Mouse (Mus musculus) hindbrain, postnatal 0 days (tissue): ENCODE data around the gene Foxf1. TPM values are rescaled to one million over a fixed set of nuclear protein-coding genes. Genes with fewer than 3 reads are reported as not detected.

ENCODE experiments used
- ATAC-seq: fragments of 200-750 bp; cut with Nextera tagmentation; 2 replicates; pipeline ENCODE4 v1.8.0; 2017; ENCODE audit warnings: mild to moderate bottlenecking, moderate TSS enrichment, moderate library complexity
- DNase-seq: peaks from one replicate; pipeline ENCODE4 v3.0.0-alpha.2; 2015; ENCODE audit warnings: low spot score
- H3K27ac ChIP-seq: fragments of 300-500 bp; sonication (generic); 2 replicates; pipeline ENCODE4 v1.5.1; 2014; ENCODE audit warnings: mild to moderate bottlenecking
- H3K27me3 ChIP-seq: fragments of 300-500 bp; sonication (generic); 2 replicates; pipeline ENCODE4 v1.6.1; 2014; ENCODE audit warnings: low read length, mixed read lengths; ENCODE audit not compliant: insufficient read depth
- H3K36me3 ChIP-seq: fragments of 300-500 bp; sonication (generic); 2 replicates; pipeline ENCODE4 v1.6.1; 2014; ENCODE audit warnings: low read length, mixed read lengths; ENCODE audit not compliant: insufficient read depth
- H3K4me1 ChIP-seq: fragments of 300-500 bp; sonication (generic); 2 replicates; pipeline ENCODE4 v1.6.1; 2014; ENCODE audit warnings: antibody characterized with exemption, low read length, mixed read lengths; ENCODE audit not compliant: insufficient read depth
- H3K4me2 ChIP-seq: fragments of 300-500 bp; sonication (generic); 2 replicates; pipeline ENCODE4 v1.6.1; 2014; ENCODE audit warnings: low read depth, mild to moderate bottlenecking, low read length, moderate library complexity, mixed read lengths
- H3K4me3 ChIP-seq: fragments of 300-500 bp; sonication (generic); 2 replicates; pipeline ENCODE4 v1.5.1; 2014; ENCODE audit warnings: low read length
- H3K9ac ChIP-seq: fragments of 300-500 bp; sonication (generic); replicated peaks from 2 replicates; pipeline ENCODE4 v1.6.1; 2014; ENCODE audit warnings: mild to moderate bottlenecking, low read length, moderate library complexity, mixed read lengths
- H3K9me3 ChIP-seq: fragments of 300-500 bp; sonication (generic); 2 replicates; pipeline ENCODE4 v1.6.1; 2016; ENCODE audit warnings: low read length, mixed read lengths
- CTCF ChIP-seq: IDR thresholded peaks from 2 replicates; pipeline ENCODE4 v1.5.1; 2016; ENCODE audit warnings: antibody characterized with exemption, control low read depth, low read depth
- WGBS: fragments of 180-500 bp; shearing (Covaris S2); extraction: QIAGEN DNeasy Blood & Tissue Kit; methylation state at CpG from one replicate; pipeline ENCODE4 v1.1.7; 2014; 5-methylcytosine and 5-hydroxymethylcytosine counted together
- polyA plus RNA-seq: library from polyadenylated mRNA; unstranded; fragments of >200 nt; fragmentation: Nextera tagmentation; extraction: Ambion mirVana; gene quantifications from 2 replicates; pipeline ENCODE4 v1.2.1, GENCODE M21; 2015
- total RNA-seq: library from RNA; depleted of rRNA; stranded (reverse); fragments of >200 nt; gene quantifications from 2 replicates; pipeline ENCODE4 v1.2.3, GENCODE M21; 2014

The Foxf1 gene
- total and polyA plus RNA-seq, 2 experiments from 2014 or later = 1.4 to 1.9 TPM

- Histone ChIP-seq H3K4me2 (no peak overlapping the region), H3K36me3 (no peaks in the 10 kb centered on the region), H3K4me3 (peak overlapping the region; percentile 2; the same call in 1 of the 2 replicates), H3K9ac (no peak overlapping the region), H3K4me1 (no peaks in the 10 kb centered on the region), H3K9me3 (no peaks in the 10 kb centered on the region), H3K27ac (no peak overlapping the region), H3K27me3 (peaks cover 94% of the 10 kb centered on the region)
- WGBS = 4% methylated on average over 18 of the region's 18 CpGs
- TF ChIP-seq CTCF = no peak
- DNase-seq = no peak
- ATAC-seq = no peak
These were observed 34.6 kb downstream of the Foxf1 start for GRCm38 (mm10) chr8:121118634-121119420.

- Histone ChIP-seq H3K27ac (0 out of 2 replicates have a peak overlapping the region, but pooled peaks have one; percentile 11), H3K4me1 (no peaks in the 10 kb centered on the region), H3K4me2 (no peak overlapping the region), H3K4me3 (no peak overlapping the region), H3K36me3 (no peaks in the 10 kb centered on the region), H3K27me3 (peaks cover 93% of the 10 kb centered on the region), H3K9me3 (no peaks in the 10 kb centered on the region), H3K9ac (no peak overlapping the region)
- WGBS = 9% methylated on average over 12 of the region's 12 CpGs
- DNase-seq (no peak), ATAC-seq (no peak)
- no peak for TF ChIP-seq CTCF
These were observed 35.7 kb downstream of the Foxf1 start for GRCm38 (mm10) chr8:121119635-121120455.

- Histone ChIP-seq H3K9ac (no peak overlapping the region), H3K4me2 (0 out of 2 replicates have a peak overlapping the region, but pooled peaks have one; percentile 3), H3K27ac (0 out of 2 replicates have a peak overlapping the region, but pooled peaks have one; percentile 11), H3K4me3 (peak overlapping the region; percentile 4; the same call in 1 of the 2 replicates), H3K36me3 (no peaks in the 10 kb centered on the region), H3K4me1 (no peaks in the 10 kb centered on the region), H3K27me3 (peaks cover 93% of the 10 kb centered on the region), H3K9me3 (no peaks in the 10 kb centered on the region)
- WGBS = 8% methylated on average over 17 of the region's 17 CpGs
- no peak for TF ChIP-seq CTCF
- DNase-seq (no peak), ATAC-seq (no peak)
These were observed 36.6 kb downstream of the Foxf1 start for GRCm38 (mm10) chr8:121120456-121121419.

- Histone ChIP-seq H3K4me3 (no peak overlapping the region), H3K4me1 (no peaks in the 10 kb centered on the region), H3K9me3 (no peaks in the 10 kb centered on the region), H3K27me3 (peaks cover 94% of the 10 kb centered on the region), H3K27ac (no peak overlapping the region), H3K4me2 (no peak overlapping the region), H3K36me3 (no peaks in the 10 kb centered on the region), H3K9ac (no peak overlapping the region)
- DNase-seq = no peak
- TF ChIP-seq CTCF = no peak
- ATAC-seq = no peak
- 11% methylated on average over 8 of the region's 8 CpGs for WGBS
These were observed 37.5 kb downstream of the Foxf1 start for GRCm38 (mm10) chr8:121121704-121122103.

- DNase-seq (no peak), ATAC-seq (no peak)
- no peak overlapping the region for H3K27ac ChIP-seq
- 9% methylated on average over 7 of the region's 7 CpGs for WGBS
- H3K9ac ChIP-seq = no peak overlapping the region
- H3K4me1 ChIP-seq = no peaks in the 10 kb centered on the region
- H3K27me3 ChIP-seq = peaks cover 96% of the 10 kb centered on the region
- no peak for TF ChIP-seq CTCF
- H3K36me3 ChIP-seq = no peaks in the 10 kb centered on the region
- no peaks in the 10 kb centered on the region for H3K9me3 ChIP-seq
- no peak overlapping the region for H3K4me2 ChIP-seq
- H3K4me3 ChIP-seq = no peak overlapping the region
These were observed 38.2 kb downstream of the Foxf1 start for GRCm38 (mm10) chr8:121122368-121122767.

- DNase-seq (no peak), ATAC-seq (no peak)
- Histone ChIP-seq H3K27me3 (peaks cover 95% of the 10 kb centered on the region), H3K4me3 (no peak overlapping the region), H3K4me1 (peaks cover 3% of the 10 kb centered on the region; the same call in 1 of the 2 replicates), H3K4me2 (no peak overlapping the region), H3K27ac (no peak overlapping the region), H3K9ac (no peak overlapping the region), H3K9me3 (no peaks in the 10 kb centered on the region), H3K36me3 (no peaks in the 10 kb centered on the region)
- 46% methylated on average over 2 of the region's 2 CpGs for WGBS
- no peak for TF ChIP-seq CTCF
These were observed 38.9 kb downstream of the Foxf1 start for GRCm38 (mm10) chr8:121123113-121123512.
